Mouse (Mus musculus) gastrocnemius, postnatal 10 days (tissue): Measurements from ENCODE around the gene Nucb1. TPM values are rescaled to one million over a fixed set of nuclear protein-coding genes. Genes with fewer than 3 reads are reported as not detected.

Experiments used
- DNase-seq: peaks from one replicate; pipeline ENCODE4 v3.0.0; 2021; ENCODE audit warnings: mixed read lengths
- total RNA-seq, 2 experiments: library from RNA; stranded (reverse); gene quantifications; 2 replicates each; pipeline ENCODE4 v1.2.3; 2021

The Nucb1 gene
- total RNA-seq, 2 experiments from 2014 or later, result 121 to 137 TPM

DNA sequence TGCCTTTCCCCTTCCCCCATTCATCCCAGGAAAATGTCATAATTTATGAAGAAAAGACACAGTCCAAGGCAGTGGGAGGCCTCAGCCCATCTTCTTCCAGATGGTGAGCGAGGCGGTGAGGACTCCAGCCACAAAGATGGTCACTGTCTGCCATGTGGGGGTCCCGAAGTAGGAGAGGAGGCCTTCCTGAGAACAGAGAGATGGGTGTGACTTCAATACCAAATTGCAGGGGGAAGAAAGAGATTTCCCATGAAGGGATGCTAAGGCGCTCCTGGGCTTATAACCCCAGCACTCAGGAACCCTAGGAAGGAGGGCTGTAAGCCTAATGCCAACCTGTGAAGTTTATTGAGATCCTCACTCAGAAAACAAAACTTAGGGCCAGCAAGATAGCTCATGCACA lies 48.4 kb downstream of the Nucb1 start:
- no peak for DNase-seq

DNA sequence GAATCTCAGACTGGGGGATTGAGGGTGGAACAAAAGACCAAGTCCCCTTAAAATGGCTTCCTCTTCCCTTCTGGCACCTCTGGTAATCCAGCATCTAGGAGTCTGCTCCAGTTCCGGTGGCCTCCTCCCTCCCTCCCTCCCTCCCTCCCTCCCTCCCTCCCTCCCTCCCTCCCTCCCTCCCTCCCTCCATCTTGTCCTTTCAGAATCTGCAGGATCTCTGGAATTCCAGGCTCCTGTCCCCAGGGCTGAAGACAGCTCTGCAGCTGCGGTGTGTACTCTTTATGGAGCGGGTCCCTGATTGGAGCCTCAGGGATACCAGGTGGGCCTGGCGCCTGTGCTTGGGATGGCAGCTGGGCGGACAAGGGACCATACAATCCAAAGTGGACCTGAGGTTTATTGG lies 48.9 kb downstream of the Nucb1 start:
- no peak for DNase-seq

DNA sequence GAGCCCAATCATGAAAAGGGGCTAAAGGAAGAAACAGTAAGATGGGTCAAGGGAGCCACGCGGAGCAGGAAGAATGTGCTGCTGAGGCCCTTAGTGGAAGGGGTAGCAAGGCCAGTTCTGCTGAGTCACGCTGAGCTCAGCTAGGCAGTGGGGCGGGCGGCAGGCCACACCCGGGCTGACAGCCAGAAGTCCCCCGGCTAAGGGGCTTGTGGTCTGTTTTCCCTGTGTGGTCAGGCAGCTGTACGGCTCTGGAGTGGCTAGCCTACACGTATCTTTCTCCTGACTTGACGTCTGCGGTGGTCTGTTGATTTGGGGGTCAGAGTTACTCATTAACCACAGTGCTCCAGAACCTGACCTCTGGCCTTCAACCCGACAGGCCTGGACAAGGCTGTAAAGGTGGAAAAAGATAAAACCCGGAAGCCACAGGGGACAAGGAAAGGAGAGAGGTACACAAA lies 49.3 kb downstream of the Nucb1 start:
- peak; percentile 59 for DNase-seq

DNA sequence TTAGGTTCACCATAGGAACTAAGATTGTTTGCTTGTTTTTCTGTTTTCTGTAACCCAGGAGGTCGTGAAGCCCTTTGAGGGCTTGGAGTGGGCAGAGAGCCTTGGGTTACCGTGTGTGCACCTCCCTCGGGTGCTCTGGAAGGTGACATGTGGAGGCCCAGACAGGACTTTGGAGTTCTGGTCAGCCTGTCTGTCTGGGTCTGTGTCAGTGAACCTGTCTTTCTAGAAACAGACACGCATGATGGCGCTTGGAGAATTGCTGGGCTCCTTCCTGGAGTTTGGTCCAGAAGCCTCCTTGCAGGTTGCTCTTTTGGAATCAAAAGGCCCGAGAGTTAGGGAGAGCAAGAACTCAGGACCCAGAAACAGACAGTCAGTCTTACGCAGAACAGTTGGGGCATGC lies 49.8 kb downstream of the Nucb1 start:
- DNase-seq, result no peak

DNA sequence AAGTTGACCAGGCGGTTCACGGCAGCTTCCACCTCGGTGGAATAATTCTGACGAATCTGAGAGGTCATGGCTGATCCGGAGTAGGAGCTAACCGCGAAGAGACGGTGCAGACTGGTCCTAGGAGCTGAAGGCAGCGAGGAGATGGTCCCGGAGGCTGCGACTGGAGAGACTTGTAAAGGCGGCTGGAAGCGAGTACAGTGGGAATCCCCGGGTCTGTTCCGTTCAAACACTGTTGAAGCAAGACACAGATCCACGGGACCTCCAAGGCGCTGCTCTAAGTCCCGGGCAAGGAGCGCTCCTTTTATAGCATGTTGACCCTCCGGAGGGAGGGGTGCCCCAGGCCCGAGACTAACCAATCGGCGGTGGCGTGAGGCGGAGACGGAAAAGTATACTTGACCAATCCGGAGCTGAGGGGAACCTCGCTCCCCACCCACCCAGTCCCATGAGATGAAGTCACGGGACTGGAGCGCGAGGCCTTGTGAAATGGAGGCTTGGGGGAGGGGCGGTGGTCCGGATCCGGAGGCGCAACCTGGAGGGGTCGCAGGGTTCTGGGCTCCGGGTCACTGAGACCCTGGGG lies 50.6 kb downstream of the Nucb1 start, which contains the start of gene Ftl1:
TSS of gene Ftl1 (minus strand) at position 321 of the 577 bp plus-strand sequence.
- DNase-seq, result peak; percentile 90

DNA sequence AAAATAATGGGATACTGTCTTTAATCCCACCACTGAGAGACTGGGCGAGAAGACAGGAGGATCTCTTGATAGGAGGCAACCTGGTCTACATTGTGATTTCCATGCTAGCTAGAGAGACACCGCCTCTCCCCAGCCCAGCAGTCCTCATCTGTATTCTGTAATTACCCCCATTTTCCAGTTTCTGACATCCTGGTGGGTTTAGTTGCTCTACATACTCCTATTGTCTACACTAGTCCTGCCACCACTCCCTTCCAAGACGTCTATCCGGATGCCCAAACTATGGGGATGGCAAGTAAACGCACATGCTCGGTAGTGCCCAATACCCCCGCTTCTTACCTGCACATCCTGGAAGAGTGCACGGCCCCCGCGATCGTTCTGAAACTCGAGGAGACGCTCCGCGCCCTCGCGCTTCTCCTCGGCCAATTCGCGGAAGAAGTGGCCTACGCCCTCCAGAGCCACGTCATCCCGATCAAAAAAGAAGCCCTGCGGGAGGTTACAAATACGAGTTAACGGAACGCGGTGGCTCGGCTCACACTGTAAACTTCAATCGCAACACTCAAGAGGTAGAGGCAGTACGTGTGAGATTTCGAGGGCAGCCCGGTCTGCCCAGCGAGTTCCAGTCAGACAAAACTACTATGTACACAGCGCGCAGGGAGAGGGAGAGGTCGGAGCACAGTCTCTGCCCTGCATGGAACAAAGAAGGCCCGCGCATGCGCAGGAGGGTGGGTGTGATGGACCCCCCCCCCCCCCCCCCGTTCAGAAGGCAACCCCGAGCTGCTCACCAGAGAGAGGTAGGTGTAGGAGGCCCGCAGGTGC lies 51.2 kb downstream of the Nucb1 start:
- DNase-seq, result peak; percentile 90

DNA sequence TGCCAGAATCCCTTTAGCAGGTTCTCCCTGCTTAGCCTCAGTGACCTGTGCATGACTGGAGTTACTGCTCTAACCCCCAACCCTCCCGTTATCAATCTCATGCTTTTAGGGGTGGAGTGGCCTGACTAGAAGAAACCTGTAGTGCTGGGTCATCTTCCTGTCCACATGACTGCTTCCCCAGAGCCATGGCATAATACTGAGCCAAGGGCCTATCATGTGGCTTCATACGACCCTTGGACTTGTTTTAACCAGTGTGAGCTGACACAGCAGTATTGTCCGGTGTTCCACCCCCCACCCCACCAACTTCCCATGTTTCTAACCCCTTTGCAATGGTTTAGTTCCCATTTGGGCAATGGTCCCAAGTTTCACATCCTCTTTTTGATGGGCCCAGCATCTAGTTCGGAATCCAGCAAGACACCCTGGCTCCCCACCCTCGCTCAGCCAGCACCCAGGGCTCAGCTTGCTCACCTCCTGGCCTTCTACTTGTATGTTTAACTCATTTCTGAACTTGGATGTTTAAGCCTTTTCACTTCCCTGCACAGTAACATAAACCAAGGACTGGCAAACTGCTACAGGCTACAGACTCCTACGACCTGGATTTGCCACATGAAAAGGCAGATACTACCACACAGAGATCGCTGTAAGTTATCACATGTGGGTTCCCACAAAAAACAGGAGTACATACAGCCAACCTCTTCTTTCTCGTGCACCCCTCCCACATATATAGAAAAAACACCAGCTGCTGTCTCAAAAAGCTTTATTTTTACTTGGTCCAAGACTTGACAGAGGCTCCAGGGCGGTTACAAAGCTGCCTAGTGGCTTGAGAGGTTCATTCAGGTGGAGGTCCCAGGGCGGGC lies 52.8 kb downstream of the Nucb1 start:
- no peak for DNase-seq

- no peak for DNase-seq
Observed at GRCm38 (mm10) chr7:45456721-45457203, 53.4 kb downstream of the Nucb1 start.

GRCm38 (mm10) chr7:45455932-45456696 lies 54.1 kb downstream of the Nucb1 start:
- DNase-seq, result no peak

- DNase-seq, result no peak
Observed at GRCm38 (mm10) chr7:45454971-45455370, 55.2 kb downstream of the Nucb1 start.

DNA sequence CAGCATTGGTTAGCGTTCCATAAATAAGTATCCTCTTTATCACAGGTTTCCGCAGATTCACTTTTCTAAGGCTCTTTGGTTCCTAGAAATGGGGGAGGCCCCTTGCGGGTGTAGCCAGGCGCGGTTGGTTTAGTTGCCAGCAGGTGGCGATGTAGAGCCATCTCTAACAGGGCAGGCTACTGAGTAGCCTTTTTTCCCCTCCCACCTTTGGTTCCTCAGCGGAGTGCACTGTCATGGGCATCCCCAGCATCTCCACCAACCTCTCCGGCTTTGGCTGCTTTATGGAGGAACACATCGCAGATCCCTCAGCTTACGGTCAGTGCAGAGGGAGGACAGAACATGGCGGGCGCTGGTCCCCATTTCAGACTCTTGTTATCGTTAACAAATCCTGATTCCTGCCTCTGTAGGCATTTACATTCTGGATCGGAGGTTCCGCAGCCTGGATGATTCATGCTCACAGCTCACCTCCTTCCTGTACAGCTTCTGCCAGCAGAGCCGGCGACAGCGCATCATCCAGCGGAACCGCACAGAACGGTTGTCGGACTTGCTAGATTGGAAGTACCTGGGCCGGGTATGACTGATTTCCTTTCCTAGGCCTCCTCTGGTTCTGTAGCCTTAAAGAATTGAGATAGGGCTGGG lies 58.7 kb downstream of the Nucb1 start:
- peak; percentile 89 for DNase-seq

- DNase-seq, result no peak
Observed at GRCm38 (mm10) chr7:45449974-45450373, 60.2 kb downstream of the Nucb1 start.

DNA sequence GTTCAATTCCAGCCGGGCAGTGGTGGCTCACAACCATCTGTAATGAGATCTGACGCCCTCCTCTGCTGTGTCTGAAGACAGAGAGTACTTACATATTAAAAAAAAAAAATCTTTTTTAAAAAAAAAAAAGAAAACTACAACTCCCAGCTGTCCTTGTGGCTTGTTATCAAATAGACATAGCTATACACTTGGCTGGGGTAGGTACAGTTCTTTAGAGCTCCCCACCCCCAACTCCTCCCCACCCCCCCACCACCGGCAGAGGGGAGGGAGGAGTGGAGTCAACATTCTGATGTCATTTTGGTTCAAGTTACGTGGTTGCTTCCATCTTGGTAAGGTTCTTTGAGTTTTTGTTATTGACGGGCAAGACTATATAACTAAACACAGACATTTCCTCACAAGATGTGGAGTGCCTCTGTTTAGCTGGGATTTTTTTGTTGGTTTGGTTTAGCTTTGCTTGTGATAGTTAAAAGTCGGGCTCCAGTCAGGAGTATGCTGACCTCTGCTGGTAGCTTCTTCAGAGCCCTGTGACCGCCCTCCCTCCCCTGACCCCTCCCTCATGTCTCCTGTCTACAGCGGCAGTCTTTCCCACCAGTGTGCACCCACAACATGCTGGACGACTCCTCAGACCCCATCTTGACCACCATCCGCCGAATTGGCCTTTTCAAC lies 62.7 kb downstream of the Nucb1 start:
- DNase-seq, result no peak

- no peak for DNase-seq
Observed at GRCm38 (mm10) chr7:45446589-45446988, 63.6 kb downstream of the Nucb1 start.

- DNase-seq, result no peak
Observed at GRCm38 (mm10) chr7:45443526-45444420, 66.4 kb downstream of the Nucb1 start.
